Mouse (Mus musculus): ENCODE data around the gene Zic5. TPM values are rescaled to one million over a fixed set of nuclear protein-coding genes. Genes with fewer than 3 reads are reported as not detected.
"Not testable (repeated sequence)": the region's sequence is repeated elsewhere in the genome, so short reads cannot be mapped to it uniquely, and the experiment has no call there.

The Zic5 gene
- polyA plus RNA-seq, 1 experiment from 2014 or later, result 4.1 TPM

GRCm38 (mm10) chr14:122459776-122460175 is 5.7 kb downstream of the Zic5 start:
- H3K9me3 ChIP-seq (replicated peaks; ENCODE audit: control insufficient read depth, low read length), result no peaks in the 10 kb centered on the region
- no peak overlapping the region for H3K9ac ChIP-seq (replicated peaks; ENCODE audit: low read length)
- peaks cover 36% of the 10 kb centered on the region for H3K27me3 ChIP-seq (ENCODE audit: control insufficient read depth, insufficient read depth, low read length)
- H3K36me3 ChIP-seq (replicated peaks; ENCODE audit: control insufficient read depth, insufficient read depth, low read depth, low read length), result no peaks in the 10 kb centered on the region
- H3K4me2 ChIP-seq (ENCODE audit: low read depth, low read length), result no peak overlapping the region
- 85% methylated on average over 1 of the region's 1 CpGs for WGBS
- DNase-seq (ENCODE audit: low spot score) (no peak), ATAC-seq (replicated peaks; ENCODE audit: insufficient number of reproducible peaks, low FRiP score, low TSS enrichment, low read depth) (no peak)
- H3K4me3 ChIP-seq (ENCODE audit: low read depth, low read length), result no peak overlapping the region
- peaks cover 8% of the 10 kb centered on the region for H3K4me1 ChIP-seq (ENCODE audit: control insufficient read depth, insufficient read depth, low read length)
- no peak overlapping the region for H3K27ac ChIP-seq (replicated peaks; ENCODE audit: low read depth, low read length)

GRCm38 (mm10) chr14:122459332-122459731 is 6.1 kb downstream of the Zic5 start:
- WGBS, result 85% methylated on average over 8 of the region's 12 CpGs
- not testable (repeated sequence) for ATAC-seq (replicated peaks; ENCODE audit: insufficient number of reproducible peaks, low FRiP score, low TSS enrichment, low read depth); H3K27ac ChIP-seq (replicated peaks; ENCODE audit: low read depth, low read length); H3K9ac ChIP-seq (replicated peaks; ENCODE audit: low read length); H3K36me3 ChIP-seq (replicated peaks; ENCODE audit: control insufficient read depth, insufficient read depth, low read depth, low read length); H3K4me1 ChIP-seq (ENCODE audit: control insufficient read depth, insufficient read depth, low read length); H3K4me2 ChIP-seq (ENCODE audit: low read depth, low read length); H3K9me3 ChIP-seq (replicated peaks; ENCODE audit: control insufficient read depth, low read length); H3K4me3 ChIP-seq (ENCODE audit: low read depth, low read length); DNase-seq (ENCODE audit: low spot score)
- H3K27me3 ChIP-seq (ENCODE audit: control insufficient read depth, insufficient read depth, low read length), result peaks cover 34% of the 10 kb centered on the region

- no peak overlapping the region for H3K27ac ChIP-seq (replicated peaks; ENCODE audit: low read depth, low read length)
- H3K4me1 ChIP-seq (ENCODE audit: control insufficient read depth, insufficient read depth, low read length), result peaks cover 6% of the 10 kb centered on the region
- ATAC-seq (replicated peaks; ENCODE audit: insufficient number of reproducible peaks, low FRiP score, low TSS enrichment, low read depth), result no peak
- 61% methylated on average over 4 of the region's 4 CpGs for whole genome bisulfite sequencing
- DNase-seq (ENCODE audit: low spot score), result no peak
- H3K4me3 ChIP-seq (ENCODE audit: low read depth, low read length), result no peak overlapping the region
- H3K9ac ChIP-seq (replicated peaks; ENCODE audit: low read length), result no peak overlapping the region
- H3K9me3 ChIP-seq (replicated peaks; ENCODE audit: control insufficient read depth, low read length), result no peaks in the 10 kb centered on the region
- no peaks in the 10 kb centered on the region for H3K36me3 ChIP-seq (replicated peaks; ENCODE audit: control insufficient read depth, insufficient read depth, low read depth, low read length)
- peaks cover 28% of the 10 kb centered on the region for H3K27me3 ChIP-seq (ENCODE audit: control insufficient read depth, insufficient read depth, low read length)
- no peak overlapping the region for H3K4me2 ChIP-seq (ENCODE audit: low read depth, low read length)
Observed at GRCm38 (mm10) chr14:122455562-122455958, 9.9 kb downstream of the Zic5 start.

- Histone ChIP-seq H3K4me3 (ENCODE audit: low read depth, low read length) (no peak overlapping the region), H3K27ac (replicated peaks; ENCODE audit: low read depth, low read length) (no peak overlapping the region), H3K4me1 (ENCODE audit: control insufficient read depth, insufficient read depth, low read length) (peaks cover 6% of the 10 kb centered on the region), H3K27me3 (ENCODE audit: control insufficient read depth, insufficient read depth, low read length) (peaks cover 33% of the 10 kb centered on the region), H3K9me3 (replicated peaks; ENCODE audit: control insufficient read depth, low read length) (no peaks in the 10 kb centered on the region), H3K36me3 (replicated peaks; ENCODE audit: control insufficient read depth, insufficient read depth, low read depth, low read length) (no peaks in the 10 kb centered on the region), H3K9ac (replicated peaks; ENCODE audit: low read length) (no peak overlapping the region), H3K4me2 (ENCODE audit: low read depth, low read length) (no peak overlapping the region)
- DNase-seq (ENCODE audit: low spot score) (no peak), ATAC-seq (replicated peaks; ENCODE audit: insufficient number of reproducible peaks, low FRiP score, low TSS enrichment, low read depth) (no peak)
- WGBS, result 44% methylated on average over 10 of the region's 10 CpGs
Observed at GRCm38 (mm10) chr14:122454901-122455561, 10.4 kb downstream of the Zic5 start.

- Histone ChIP-seq H3K4me3 (ENCODE audit: low read depth, low read length) (no peak overlapping the region), H3K27ac (replicated peaks; ENCODE audit: low read depth, low read length) (no peak overlapping the region), H3K4me2 (ENCODE audit: low read depth, low read length) (no peak overlapping the region; the same call in 1 of the 2 replicates), H3K4me1 (ENCODE audit: control insufficient read depth, insufficient read depth, low read length) (peaks cover 6% of the 10 kb centered on the region), H3K9me3 (replicated peaks; ENCODE audit: control insufficient read depth, low read length) (no peaks in the 10 kb centered on the region), H3K9ac (replicated peaks; ENCODE audit: low read length) (no peak overlapping the region), H3K36me3 (replicated peaks; ENCODE audit: control insufficient read depth, insufficient read depth, low read depth, low read length) (no peaks in the 10 kb centered on the region), H3K27me3 (ENCODE audit: control insufficient read depth, insufficient read depth, low read length) (peaks cover 39% of the 10 kb centered on the region)
- WGBS, result 12% methylated on average over 12 of the region's 12 CpGs
- DNase-seq (ENCODE audit: low spot score) (no peak), ATAC-seq (replicated peaks; ENCODE audit: insufficient number of reproducible peaks, low FRiP score, low TSS enrichment, low read depth) (no peak)
Observed at GRCm38 (mm10) chr14:122453996-122454738, 11.3 kb downstream of the Zic5 start.

GRCm38 (mm10) chr14:122453388-122453995 is 12.0 kb downstream of the Zic5 start:
- ATAC-seq (replicated peaks; ENCODE audit: insufficient number of reproducible peaks, low FRiP score, low TSS enrichment, low read depth), result peak; percentile 66

GRCm38 (mm10) chr14:122452701-122453387 is 12.6 kb downstream of the Zic5 start:
- ATAC-seq (replicated peaks; ENCODE audit: insufficient number of reproducible peaks, low FRiP score, low TSS enrichment, low read depth) (peak; percentile 46; the same call in 1 of the 2 replicates), DNase-seq (ENCODE audit: low spot score) (no peak)
- Histone ChIP-seq H3K9me3 (replicated peaks; ENCODE audit: control insufficient read depth, low read length) (no peaks in the 10 kb centered on the region), H3K27me3 (ENCODE audit: control insufficient read depth, insufficient read depth, low read length) (peaks cover 39% of the 10 kb centered on the region), H3K9ac (replicated peaks; ENCODE audit: low read length) (no peak overlapping the region), H3K4me3 (ENCODE audit: low read depth, low read length) (no peak overlapping the region), H3K27ac (replicated peaks; ENCODE audit: low read depth, low read length) (no peak overlapping the region), H3K4me2 (ENCODE audit: low read depth, low read length) (peak overlapping the region; percentile 35), H3K36me3 (replicated peaks; ENCODE audit: control insufficient read depth, insufficient read depth, low read depth, low read length) (no peaks in the 10 kb centered on the region), H3K4me1 (ENCODE audit: control insufficient read depth, insufficient read depth, low read length) (peaks cover 6% of the 10 kb centered on the region)
- 9% methylated on average over 13 of the region's 13 CpGs for WGBS

More at GRCm38 (mm10) chr14:122453388-122453995, 12.0 kb downstream of the Zic5 start:
- Histone ChIP-seq H3K4me2 (ENCODE audit: low read depth, low read length) (peak overlapping the region; percentile 35), H3K9me3 (replicated peaks; ENCODE audit: control insufficient read depth, low read length) (no peaks in the 10 kb centered on the region), H3K27me3 (ENCODE audit: control insufficient read depth, insufficient read depth, low read length) (peaks cover 39% of the 10 kb centered on the region), H3K27ac (replicated peaks; ENCODE audit: low read depth, low read length) (no peak overlapping the region; the same call in 1 of the 2 replicates), H3K4me1 (ENCODE audit: control insufficient read depth, insufficient read depth, low read length) (peaks cover 6% of the 10 kb centered on the region), H3K9ac (replicated peaks; ENCODE audit: low read length) (no peak overlapping the region; the same call in 1 of the 2 replicates), H3K4me3 (ENCODE audit: low read depth, low read length) (0 out of 2 replicates have a peak overlapping the region, but pooled peaks have one; percentile 11), H3K36me3 (replicated peaks; ENCODE audit: control insufficient read depth, insufficient read depth, low read depth, low read length) (no peaks in the 10 kb centered on the region)
- DNase-seq (ENCODE audit: low spot score), result peak; percentile 71
- WGBS, result 3% methylated on average over 32 of the region's 32 CpGs
